Mouse (Mus musculus) kidney, postnatal 0 days (tissue): ENCODE measurements around the gene Lrch1. TPM values are rescaled to one million over a fixed set of nuclear protein-coding genes. Genes with fewer than 3 reads are reported as not detected.
A peak's percentile ranks its signal among the peaks of the same experiment; 100 is the strongest.

Source experiments
- ATAC-seq: fragments of 200-750 bp; cut with Nextera tagmentation; replicated peaks from 2 replicates; pipeline ENCODE4 v1.8.0; 2017; ENCODE audit warnings: low read depth, moderate number of reproducible peaks, moderate TSS enrichment, moderate library complexity; ENCODE audit not compliant: low FRiP score
- DNase-seq: peaks from one replicate; pipeline ENCODE4 v3.0.0-alpha.2; 2016; ENCODE audit warnings: low spot score
- H3K27ac ChIP-seq: fragments of 300-500 bp; sonication (generic); 2 replicates; pipeline ENCODE4 v1.5.1; 2014; ENCODE audit warnings: mild to moderate bottlenecking
- H3K27me3 ChIP-seq: fragments of 300-500 bp; sonication (generic); 2 replicates; pipeline ENCODE4 v1.6.1; 2014; ENCODE audit warnings: low read length, mixed read lengths; ENCODE audit not compliant: insufficient read depth
- H3K36me3 ChIP-seq: fragments of 300-500 bp; sonication (generic); 2 replicates; pipeline ENCODE4 v1.6.1; 2014; ENCODE audit warnings: low read length, mixed read lengths; ENCODE audit not compliant: insufficient read depth
- H3K4me1 ChIP-seq: fragments of 300-500 bp; sonication (generic); replicated peaks from 2 replicates; pipeline ENCODE4 v1.6.1; 2014; ENCODE audit warnings: antibody characterized with exemption, low read length, mixed read lengths; ENCODE audit not compliant: insufficient read depth
- H3K4me2 ChIP-seq: fragments of 300-500 bp; sonication (generic); 2 replicates; pipeline ENCODE4 v1.6.1; 2014; ENCODE audit warnings: mild to moderate bottlenecking, low read length, moderate library complexity, mixed read lengths
- H3K4me3 ChIP-seq: fragments of 300-500 bp; sonication (generic); replicated peaks from 2 replicates; pipeline ENCODE4 v1.5.1; 2014; ENCODE audit warnings: low read depth, low read length
- H3K9ac ChIP-seq: fragments of 300-500 bp; sonication (generic); 2 replicates; pipeline ENCODE4 v1.6.1; 2014; ENCODE audit warnings: low read depth, low read length
- H3K9me3 ChIP-seq: fragments of 300-500 bp; sonication (generic); replicated peaks from 2 replicates; pipeline ENCODE4 v1.6.1; 2016; ENCODE audit warnings: low read length, inconsistent platforms, mixed read lengths
- CTCF ChIP-seq: IDR thresholded peaks from 2 replicates; pipeline ENCODE4 v1.5.1; 2016; ENCODE audit warnings: antibody characterized with exemption, low read depth, mild to moderate bottlenecking, moderate library complexity
- WGBS: fragments of 180-500 bp; shearing (Covaris S2); extraction: QIAGEN DNeasy Blood & Tissue Kit; methylation state at CpG from one replicate; pipeline ENCODE4 v1.1.7; 2014; 5-methylcytosine and 5-hydroxymethylcytosine counted together
- polyA plus RNA-seq: library from polyadenylated mRNA; unstranded; fragments of >200 nt; fragmentation: Nextera tagmentation; extraction: Ambion mirVana; gene quantifications from 2 replicates; pipeline ENCODE4 v1.2.1, GENCODE M21; 2015

Lrch1 gene
- polyA plus RNA-seq, 1 experiment from 2014 or later = 16.3 TPM

- WGBS = 44% methylated on average over 3 of the region's 3 CpGs
- no peak overlapping the region for H3K4me3 ChIP-seq
- DNase-seq (no peak), ATAC-seq (no peak)
- H3K4me2 ChIP-seq = no peak overlapping the region
- TF ChIP-seq CTCF = no peak
- H3K9me3 ChIP-seq = no peaks in the 10 kb centered on the region
- H3K27ac ChIP-seq = no peak overlapping the region; the same call in 1 of the 2 replicates
- H3K4me1 ChIP-seq = 0 out of 2 replicates have a peak, but pooled peaks cover 6% of the 10 kb centered on the region
- H3K36me3 ChIP-seq = no peaks in the 10 kb centered on the region
- H3K9ac ChIP-seq = no peak overlapping the region
- H3K27me3 ChIP-seq = no peaks in the 10 kb centered on the region
Observed at GRCm38 (mm10) chr14:74972216-74972615, 24.5 kb upstream of the Lrch1 start.

GRCm38 (mm10) chr14:74963402-74963764 is 15.7 kb upstream of the Lrch1 start:
- no peak for ATAC-seq
- DNase-seq = no peak
- H3K4me3 ChIP-seq = no peak overlapping the region
- no peak overlapping the region for H3K9ac ChIP-seq
- no peaks in the 10 kb centered on the region for H3K4me1 ChIP-seq
- H3K36me3 ChIP-seq = no peaks in the 10 kb centered on the region
- no peak for TF ChIP-seq CTCF
- 0 out of 2 replicates have a peak overlapping the region, but pooled peaks have one; percentile 25 for H3K27ac ChIP-seq
- H3K9me3 ChIP-seq = no peaks in the 10 kb centered on the region
- no peaks in the 10 kb centered on the region for H3K27me3 ChIP-seq
- H3K4me2 ChIP-seq = no peak overlapping the region
- 63% methylated on average over 3 of the region's 3 CpGs for WGBS

GRCm38 (mm10) chr14:74962713-74963401 is 15.2 kb upstream of the Lrch1 start:
- Histone ChIP-seq H3K27me3 (no peaks in the 10 kb centered on the region), H3K27ac (0 out of 2 replicates have a peak overlapping the region, but pooled peaks have one; percentile 25), H3K9ac (no peak overlapping the region), H3K36me3 (no peaks in the 10 kb centered on the region), H3K4me2 (no peak overlapping the region), H3K4me1 (no peaks in the 10 kb centered on the region), H3K9me3 (no peaks in the 10 kb centered on the region), H3K4me3 (no peak overlapping the region)
- TF ChIP-seq CTCF = no peak
- ATAC-seq (no peak), DNase-seq (no peak)
- WGBS = 75% methylated on average over 8 of the region's 8 CpGs

GRCm38 (mm10) chr14:74960568-74960967 is 12.9 kb upstream of the Lrch1 start:
- 72% methylated on average over 5 of the region's 5 CpGs for WGBS
- Histone ChIP-seq H3K27me3 (no peaks in the 10 kb centered on the region), H3K36me3 (no peaks in the 10 kb centered on the region), H3K4me3 (no peak overlapping the region), H3K9ac (no peak overlapping the region), H3K27ac (no peak overlapping the region), H3K4me2 (no peak overlapping the region), H3K9me3 (no peaks in the 10 kb centered on the region), H3K4me1 (no peaks in the 10 kb centered on the region)
- TF ChIP-seq CTCF = no peak
- DNase-seq (no peak), ATAC-seq (no peak)

- ATAC-seq (no peak), DNase-seq (no peak)
- Histone ChIP-seq H3K36me3 (no peaks in the 10 kb centered on the region), H3K9me3 (no peaks in the 10 kb centered on the region), H3K27ac (no peak overlapping the region), H3K27me3 (no peaks in the 10 kb centered on the region), H3K9ac (no peak overlapping the region), H3K4me3 (no peak overlapping the region), H3K4me2 (no peak overlapping the region), H3K4me1 (no peaks in the 10 kb centered on the region)
- no peak for TF ChIP-seq CTCF
- 30% methylated on average over 2 of the region's 2 CpGs for WGBS
Observed at GRCm38 (mm10) chr14:74956702-74957101, 9.0 kb upstream of the Lrch1 start.

- H3K4me3 ChIP-seq = no peak overlapping the region
- no peak for ATAC-seq
- 83% methylated on average over 1 of the region's 1 CpGs for WGBS
- no peaks in the 10 kb centered on the region for H3K27me3 ChIP-seq
- no peak for DNase-seq
- no peak overlapping the region for H3K9ac ChIP-seq
- TF ChIP-seq CTCF = no peak
- no peaks in the 10 kb centered on the region for H3K36me3 ChIP-seq
- H3K4me1 ChIP-seq = no peaks in the 10 kb centered on the region
- no peak overlapping the region for H3K27ac ChIP-seq
- no peaks in the 10 kb centered on the region for H3K9me3 ChIP-seq
- no peak overlapping the region for H3K4me2 ChIP-seq
Observed at GRCm38 (mm10) chr14:74956234-74956633, 8.6 kb upstream of the Lrch1 start.
